Mouse (Mus musculus) liver, embryonic 14.5 days (tissue): Measurements from ENCODE around the gene Sel1l3. TPM values are rescaled to one million over a fixed set of nuclear protein-coding genes. Genes with fewer than 3 reads are reported as not detected.

ENCODE experiments used
- ATAC-seq: fragments of 200-750 bp; cut with Nextera tagmentation; 2 replicates; pipeline ENCODE4 v1.8.0; 2017; ENCODE audit warnings: moderate number of reproducible peaks, mild to moderate bottlenecking, moderate library complexity; ENCODE audit not compliant: insufficient read depth
- DNase-seq, 3 experiments: peaks; one replicate each; pipeline ENCODE4 v3.0.0-alpha.2; 2012 to 2013; ENCODE audit warnings: low read depth in 3 of 3, low spot score in 3 of 3
- H3K27ac ChIP-seq: fragments of 300-500 bp; sonication (generic); 2 replicates; pipeline ENCODE4 v1.5.1; 2014; ENCODE audit warnings: moderate library complexity, mild to moderate bottlenecking, control low read depth, inconsistent platforms
- H3K27me3 ChIP-seq: fragments of 300-500 bp; sonication (generic); 2 replicates; pipeline ENCODE4 v1.6.1; 2014; ENCODE audit warnings: mild to moderate bottlenecking, low read length, moderate library complexity; ENCODE audit not compliant: control insufficient read depth, insufficient read depth
- H3K36me3 ChIP-seq: fragments of 300-500 bp; sonication (generic); replicated peaks from 2 replicates; pipeline ENCODE4 v1.6.1; 2014; ENCODE audit warnings: low read depth; ENCODE audit not compliant: control insufficient read depth, insufficient read depth
- H3K4me1 ChIP-seq, 2 experiments: fragments of 200-500 bp in 1 of 2; fragments of 300-500 bp in 1 of 2; sonication (generic) in 1 of 2; replicated peaks; 2 replicates each; pipeline ENCODE4 v1.6.1; 2012 to 2014; ENCODE audit warnings: antibody characterized with exemption in 1 of 2, inconsistent platforms in 1 of 2, low read length in 1 of 2; ENCODE audit not compliant: control insufficient read depth in 2 of 2, insufficient read depth in 2 of 2
- H3K4me2 ChIP-seq: fragments of 300-500 bp; sonication (generic); 2 replicates; pipeline ENCODE4 v1.6.1; 2014; ENCODE audit warnings: low read depth, mild to moderate bottlenecking, control low read depth, moderate library complexity
- H3K4me3 ChIP-seq, 2 experiments: fragments of 200-500 bp in 1 of 2; fragments of 300-500 bp in 1 of 2; sonication (generic) in 1 of 2; 2 replicates each; pipeline ENCODE4 v1.5.1; 2012 to 2014; ENCODE audit warnings: low read depth in 2 of 2, low read length in 2 of 2, mild to moderate bottlenecking in 2 of 2, control low read depth in 1 of 2, inconsistent platforms in 1 of 2, moderate library complexity in 1 of 2; ENCODE audit not compliant: insufficient read depth in 1 of 2
- H3K9ac ChIP-seq: fragments of 300-500 bp; sonication (generic); replicated peaks from 2 replicates; pipeline ENCODE4 v1.6.1; 2014; ENCODE audit warnings: mild to moderate bottlenecking, control low read depth, moderate library complexity
- H3K9me3 ChIP-seq: fragments of 300-500 bp; sonication (generic); 2 replicates; pipeline ENCODE4 v1.6.1; 2016; ENCODE audit warnings: low read length, mixed read lengths; ENCODE audit not compliant: control insufficient read depth
- CTCF ChIP-seq: IDR thresholded peaks from 2 replicates; pipeline ENCODE4 v1.5.1; 2016; ENCODE audit warnings: antibody characterized with exemption, low read depth, control low read depth
- EP300 ChIP-seq: IDR thresholded peaks from 2 replicates; pipeline ENCODE4 v1.6.1; 2016; ENCODE audit warnings: antibody characterized with exemption, low read depth
- WGBS: fragments of 180-500 bp; shearing (Covaris S2); extraction: QIAGEN DNeasy Blood & Tissue Kit; methylation state at CpG from one replicate; pipeline ENCODE4 v1.1.7; 2014; ENCODE audit not compliant: insufficient replicate concordance; 5-methylcytosine and 5-hydroxymethylcytosine counted together
- polyA plus RNA-seq, 2 experiments: library from polyadenylated mRNA; depleted of rRNA in 1 of 2; stranded (reverse) in 1 of 2; unstranded in 1 of 2; fragments of >200 nt; fragmentation: Nextera tagmentation in 1 of 2; extraction: Ambion mirVana in 1 of 2; gene quantifications; 2 replicates each; pipeline versions ENCODE4 v1.2.1 to v1.2.3; 2012 to 2014

The Sel1l3 gene
- polyA plus RNA-seq, 2 experiments, result 0.03 to 0.10 TPM

DNA sequence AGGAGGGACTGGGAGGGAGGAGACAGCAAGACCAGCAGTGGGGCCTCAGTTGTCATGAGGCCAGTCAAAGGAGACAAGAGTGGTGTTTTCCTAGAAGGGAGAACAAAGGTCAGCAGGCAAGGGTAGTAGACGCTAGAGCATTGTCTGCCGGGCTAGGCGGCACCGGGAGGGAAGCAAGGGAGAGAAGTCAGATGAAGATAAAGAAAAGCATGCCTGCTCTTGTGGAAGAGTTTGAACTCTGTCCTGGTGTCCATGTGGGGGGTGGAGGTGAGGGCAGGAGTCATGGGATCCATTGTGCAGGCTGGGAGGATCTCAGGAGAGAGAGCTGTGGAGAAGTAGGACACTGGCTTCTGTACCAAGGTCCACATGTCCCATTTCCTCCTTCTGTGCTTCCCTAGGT is 135.3 kb downstream of the Sel1l3 start:
- TF ChIP-seq CTCF (no peak), EP300 (no peak)
- no peak overlapping the region for H3K4me2 ChIP-seq
- H3K9ac ChIP-seq, result no peak overlapping the region
- 44% methylated on average over 4 of the region's 4 CpGs for WGBS
- H3K36me3 ChIP-seq, result no peaks in the 10 kb centered on the region
- H3K4me3 ChIP-seq, result no peak overlapping the region
- DNase-seq (no peak), ATAC-seq (no peak)
- H3K27me3 ChIP-seq, result no peaks in the 10 kb centered on the region
- no peak overlapping the region for H3K27ac ChIP-seq
- no peaks in the 10 kb centered on the region for H3K4me1 ChIP-seq
- no peaks in the 10 kb centered on the region for H3K9me3 ChIP-seq

DNA sequence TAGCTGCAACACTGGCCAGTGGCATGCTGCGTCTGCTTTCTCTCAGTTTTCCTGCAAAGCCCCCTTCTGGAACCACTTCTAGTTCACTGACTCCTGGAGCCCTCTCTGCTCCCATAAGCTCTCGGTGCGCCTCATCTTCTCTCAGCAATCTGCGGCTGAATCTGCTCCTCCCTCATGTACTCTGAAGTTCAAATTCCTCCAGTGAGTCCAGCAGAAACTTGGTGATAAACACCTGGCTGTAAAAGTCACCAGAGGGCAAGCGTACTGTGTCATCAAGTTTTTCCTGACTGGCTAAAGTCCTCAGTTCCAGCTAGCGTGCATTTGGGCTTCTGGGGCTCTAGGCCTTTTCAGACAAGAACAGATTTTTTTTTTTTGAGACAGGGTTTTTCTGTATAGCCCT is 139.2 kb downstream of the Sel1l3 start:
- no peak for ATAC-seq
- no peaks in the 10 kb centered on the region for H3K36me3 ChIP-seq
- TF ChIP-seq EP300, result no peak
- no peak for TF ChIP-seq CTCF
- H3K4me1 ChIP-seq, result no peaks in the 10 kb centered on the region
- no peaks in the 10 kb centered on the region for H3K9me3 ChIP-seq
- no peak overlapping the region for H3K4me2 ChIP-seq
- H3K27me3 ChIP-seq, result no peaks in the 10 kb centered on the region
- H3K9ac ChIP-seq, result no peak overlapping the region
- 61% methylated on average over 6 of the region's 6 CpGs for WGBS
- no peak overlapping the region for H3K27ac ChIP-seq
- no peak for DNase-seq
- H3K4me3 ChIP-seq, result no peak overlapping the region

DNA sequence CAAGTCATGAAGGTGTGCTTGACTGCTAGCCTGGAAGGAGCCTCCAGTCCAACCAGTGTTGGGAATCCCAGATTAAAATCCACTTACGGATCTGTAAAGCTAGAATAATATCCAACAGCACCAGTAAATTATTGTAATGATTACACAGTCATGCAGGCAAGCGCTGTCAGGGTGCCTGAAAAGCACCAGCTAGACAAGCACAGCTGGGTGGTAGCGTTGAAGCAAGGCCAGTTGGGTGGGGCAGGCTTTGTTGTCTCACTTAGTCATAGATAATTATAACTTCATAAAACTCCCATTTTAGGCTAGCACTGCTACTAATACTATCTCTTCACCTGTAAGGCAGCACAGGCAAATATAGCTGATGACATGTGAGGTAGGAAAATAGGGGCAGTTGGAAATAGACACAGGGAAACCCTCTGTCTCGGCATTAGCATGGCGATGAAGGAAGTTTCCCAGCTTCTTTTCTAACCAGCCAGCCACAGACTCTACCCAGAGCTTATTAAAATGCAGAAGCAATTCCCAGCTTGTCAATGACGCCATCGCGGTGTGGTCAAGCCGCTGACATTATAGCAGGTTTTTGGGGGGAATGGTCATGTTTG is 152.1 kb downstream of the Sel1l3 start:
- TF ChIP-seq EP300 (no peak), CTCF (no peak)
- Histone ChIP-seq H3K27ac (no peak overlapping the region), H3K4me3 (no peak overlapping the region), H3K9ac (no peak overlapping the region), H3K4me2 (no peak overlapping the region), H3K4me1 (no peaks in the 10 kb centered on the region), H3K27me3 (no peaks in the 10 kb centered on the region), H3K36me3 (no peaks in the 10 kb centered on the region), H3K9me3 (no peaks in the 10 kb centered on the region)
- no peak for ATAC-seq
- 71% methylated on average over 9 of the region's 9 CpGs for WGBS
- no peak for DNase-seq

Other genes starting within 250 kb of the Sel1l3 start
- gene Slc34a2, start 175.8 kb downstream of the Sel1l3 start, polyA plus RNA-seq (2012; rRNA removed), result 0.01 and 0.02 TPM in 2 replicates
- gene Slc34a2, start 175.8 kb downstream of the Sel1l3 start, polyA plus RNA-seq (2014; fragmentation: Nextera tagmentation; extraction: Ambion mirVana), result not detected in 2 replicates
- 15.4 and 17.3 TPM in 2 replicates for gene Smim20, start 53.2 kb upstream of the Sel1l3 start, polyA plus RNA-seq (2012; rRNA removed)
- gene Smim20, start 53.2 kb upstream of the Sel1l3 start, polyA plus RNA-seq (2014; fragmentation: Nextera tagmentation; extraction: Ambion mirVana), result 35.2 and 38.5 TPM in 2 replicates